ENCODE assay signal across 8 mouse cellular contexts in genomic region chr4:89137542-89138360, GRCm38 (mm10). TPM values are rescaled to one million over a fixed set of nuclear protein-coding genes. Genes with fewer than 3 reads are reported as not detected.
DNase-seq lines count a peak whose midpoint lies in the region; ATAC-seq and TF ChIP-seq lines count a peak whose summit lies in the region.

No protein-coding gene starts in this region.

- DNase-seq in 3T3-L1 (ENCODE audit: low read depth, low spot score), result peak; percentile 60
- peak; percentile 49 to 63 for DNase-seq in CD8-positive naive resting alpha-beta T cell, adult 2 months (ENCODE audit: low read depth in 2 of 2, low spot score in 2 of 2)
- DNase-seq in embryo, embryonic 10 days (ENCODE audit: low spot score), result peak; percentile 65
- peak; percentile 63 for DNase-seq in heart, adult 8-10 months (ENCODE audit: low spot score)
- DNase-seq in kidney, adult 18-20 months, result peak; percentile 55
- peak; percentile 38 for DNase-seq in liver, postnatal 0 days

- H3K27ac ChIP-seq in liver, postnatal 0 days (ENCODE audit: low read depth), result peak overlapping the region; percentile 74
- H3K27ac ChIP-seq in neural tube, embryonic 14.5 days (ENCODE audit: low read depth, low read length), result peak overlapping the region; percentile 71; the same call in 1 of the 2 replicates

- TF ChIP-seq CTCF in liver, postnatal 0 days (IDR thresholded peaks at IDR 0.05; ENCODE audit: low read depth), result no peak

- peak overlapping the region; percentile 76 for H3K4me3 ChIP-seq in liver, postnatal 0 days (ENCODE audit: low read depth, low read length)
- peak overlapping the region; percentile 87 for H3K4me3 ChIP-seq in neural tube, embryonic 14.5 days (ENCODE audit: low read depth, low read length)

- peak overlapping the region; percentile 98 for H3K4me2 ChIP-seq in liver, postnatal 0 days (ENCODE audit: low read depth, low read length)
- peak overlapping the region; percentile 92 for H3K4me2 ChIP-seq in neural tube, embryonic 14.5 days (ENCODE audit: low read depth, low read length)

- no peaks in the 10 kb centered on the region for H3K36me3 ChIP-seq in liver, postnatal 0 days (replicated peaks; ENCODE audit: insufficient read depth, low read length)
- H3K36me3 ChIP-seq in neural tube, embryonic 14.5 days (ENCODE audit: control insufficient read depth, insufficient read depth, low read length), result no peaks in the 10 kb centered on the region

- peaks cover 6% of the 10 kb centered on the region for H3K4me1 ChIP-seq in liver, postnatal 0 days (ENCODE audit: insufficient read depth)
- peaks cover 3% of the 10 kb centered on the region; the same call in 1 of the 2 replicates for H3K4me1 ChIP-seq in neural tube, embryonic 14.5 days (ENCODE audit: control insufficient read depth, insufficient read depth, low read length)

- H3K9me3 ChIP-seq in liver, postnatal 0 days (ENCODE audit: low read length), result no peaks in the 10 kb centered on the region
- H3K9me3 ChIP-seq in neural tube, embryonic 14.5 days (ENCODE audit: control insufficient read depth, low read length), result no peaks in the 10 kb centered on the region

- no peaks in the 10 kb centered on the region for H3K27me3 ChIP-seq in liver, postnatal 0 days (ENCODE audit: insufficient read depth, low read length)
- H3K27me3 ChIP-seq in neural tube, embryonic 14.5 days (ENCODE audit: control insufficient read depth, insufficient read depth, low read length), result peaks cover 2% of the 10 kb centered on the region; the same call in 1 of the 2 replicates

- WGBS in liver, postnatal 0 days (ENCODE audit: insufficient replicate concordance), result 2% methylated on average over 36 of the region's 36 CpGs
- WGBS in neural tube, embryonic 14.5 days, result under 1% methylated on average over 36 of the region's 36 CpGs

- TF ChIP-seq EP300 in liver, postnatal 0 days (IDR thresholded peaks at IDR 0.05; ENCODE audit: low read depth), result no peak

- peak; percentile 52 for ATAC-seq in liver, postnatal 0 days
- ATAC-seq in neural tube, embryonic 14.5 days (ENCODE audit: low read depth), result peak; percentile 84
- no peak for ATAC-seq in erythroid progenitor cell, adult 5-6 weeks (replicated peaks; ENCODE audit: low FRiP score, poor library complexity, severe bottlenecking)

- H3K9ac ChIP-seq in liver, postnatal 0 days (replicated peaks), result peak overlapping the region; percentile 73
- H3K9ac ChIP-seq in neural tube, embryonic 14.5 days (replicated peaks; ENCODE audit: low read depth, low read length), result peak overlapping the region; percentile 80

RNA-seq across cellular contexts. Expression of gene Mtap, which starts 0.8 kb away (rescaled TPM):
- total RNA-seq in heart, adult 8-10 months (2022), result 10 to 100 TPM; 19.9 to 23.2 (median 22.0) TPM
- polyA plus RNA-seq in liver, postnatal 0 days (2015; fragmentation: Nextera tagmentation; extraction: Ambion mirVana), result 10.6 and 11.6 TPM in 2 replicates
- 24.0 and 27.5 TPM in 2 replicates for polyA plus RNA-seq in neural tube, embryonic 14.5 days (2014; fragmentation: Nextera tagmentation; extraction: Ambion mirVana)
- 1.3 and 8.3 TPM in 2 replicates for total RNA-seq in erythroid progenitor cell, adult 5-6 weeks (2015; ENCODE audit: low replicate concordance)
- 0.90 and 6.5 TPM in 2 replicates for total RNA-seq in erythroid progenitor cell, adult 5-6 weeks (2017; ENCODE audit: low replicate concordance)
